Mouse (Mus musculus) liver, embryonic 14.5 days (tissue): Measurements from ENCODE around the gene Cyp46a1.

Source experiments
- CTCF ChIP-seq: IDR thresholded peaks from 2 replicates; pipeline ENCODE4 v1.5.1; 2016; ENCODE audit warnings: antibody characterized with exemption, low read depth, control low read depth
- EP300 ChIP-seq: IDR thresholded peaks from 2 replicates; pipeline ENCODE4 v1.6.1; 2016; ENCODE audit warnings: antibody characterized with exemption, low read depth

DNA sequence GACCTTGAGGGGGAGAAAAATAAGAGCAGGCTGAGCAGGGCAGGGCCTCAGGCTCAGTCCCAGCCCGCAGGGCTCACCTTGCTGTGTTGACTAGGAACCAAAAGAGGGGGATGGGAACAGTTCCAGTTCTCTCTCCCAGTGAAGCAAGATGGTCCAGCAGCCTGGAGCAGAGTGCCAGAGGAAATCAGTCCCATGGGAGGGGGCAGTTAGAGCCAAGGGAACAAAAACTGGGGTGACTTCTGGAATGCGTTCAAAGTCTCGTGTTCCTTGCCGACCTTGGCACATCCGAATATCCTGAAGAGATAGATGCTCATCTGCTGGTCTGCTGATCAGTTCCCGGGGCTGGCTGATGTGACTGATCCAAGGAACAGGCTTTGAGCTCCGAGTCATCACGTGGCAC lies 66.8 kb downstream of the Cyp46a1 start:
- no peak for TF ChIP-seq CTCF
- no peak for TF ChIP-seq EP300
